Mouse (Mus musculus): Measurements from ENCODE around the gene Ly6g6e. TPM values are rescaled to one million over a fixed set of nuclear protein-coding genes. Genes with fewer than 3 reads are reported as not detected.

The Ly6g6e gene
- polyA plus RNA-seq, 1 experiment from 2014 or later: 2.3 TPM

GRCm38 (mm10) chr17:35064951-35065947, 11.5 kb upstream of the Ly6g6e start, which contains the start of gene Ly6g6c:
TSS of gene Ly6g6c (plus strand) at chr17:35065388.
- H3K4me2 ChIP-seq: peak within 1 kb of the TSS; percentile 57
- peak within 1 kb of the TSS; percentile 25 for H3K4me3 ChIP-seq
- peak within 1 kb of the TSS; percentile 52 for H3K9ac ChIP-seq
- no peaks in the 10 kb centered on the region for H3K9me3 ChIP-seq (replicated peaks)
- peaks cover 49% of the 10 kb centered on the region for H3K27me3 ChIP-seq
- peaks cover 33% of the 10 kb centered on the region for H3K4me1 ChIP-seq
- H3K27ac ChIP-seq: no peak within 1 kb of the TSS
- peaks cover 30% of the 10 kb centered on the region for H3K36me3 ChIP-seq (ENCODE audit: poor library complexity, severe bottlenecking)
- 1% methylated on average over 48 of the region's 48 CpGs for WGBS
- ATAC-seq: no peak; the same call in 1 of the 2 replicates

DNA sequence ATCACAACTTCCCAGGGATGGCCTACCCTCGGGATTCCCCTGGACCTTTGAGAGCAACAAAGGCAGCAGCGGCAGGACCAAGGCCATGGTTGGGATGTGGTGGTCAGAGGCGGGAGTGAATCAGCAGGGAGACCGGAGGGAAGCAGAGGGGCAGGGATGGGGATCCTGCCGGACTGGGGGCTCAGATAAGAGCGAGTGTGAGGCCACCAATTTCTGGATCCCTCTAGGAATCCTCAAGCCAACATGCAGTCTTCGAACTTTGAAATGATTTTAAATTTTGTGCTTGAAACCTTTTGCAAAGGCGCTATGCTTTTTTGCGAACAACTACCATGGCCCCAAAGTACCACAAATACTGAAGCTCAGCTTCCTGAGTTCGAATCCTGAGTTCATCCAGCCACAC, 10.6 kb upstream of the Ly6g6e start, which contains the start of gene Mpig6b:
Mpig6b (minus strand) TSS at position 101 of the 400 bp plus-strand sequence.
- peaks cover 22% of the 10 kb centered on the region for H3K36me3 ChIP-seq (ENCODE audit: poor library complexity, severe bottlenecking)
- H3K4me1 ChIP-seq: peaks cover 25% of the 10 kb centered on the region
- H3K9me3 ChIP-seq (replicated peaks): no peaks in the 10 kb centered on the region
- no peak within 1 kb of the TSS for H3K27ac ChIP-seq
- H3K4me3 ChIP-seq: peak within 1 kb of the TSS; percentile 25
- no peak for ATAC-seq
- WGBS: 45% methylated on average over 10 of the region's 10 CpGs
- H3K4me2 ChIP-seq: peak within 1 kb of the TSS; percentile 57
- H3K9ac ChIP-seq: peak within 1 kb of the TSS; percentile 52
- H3K27me3 ChIP-seq: peaks cover 49% of the 10 kb centered on the region

DNA sequence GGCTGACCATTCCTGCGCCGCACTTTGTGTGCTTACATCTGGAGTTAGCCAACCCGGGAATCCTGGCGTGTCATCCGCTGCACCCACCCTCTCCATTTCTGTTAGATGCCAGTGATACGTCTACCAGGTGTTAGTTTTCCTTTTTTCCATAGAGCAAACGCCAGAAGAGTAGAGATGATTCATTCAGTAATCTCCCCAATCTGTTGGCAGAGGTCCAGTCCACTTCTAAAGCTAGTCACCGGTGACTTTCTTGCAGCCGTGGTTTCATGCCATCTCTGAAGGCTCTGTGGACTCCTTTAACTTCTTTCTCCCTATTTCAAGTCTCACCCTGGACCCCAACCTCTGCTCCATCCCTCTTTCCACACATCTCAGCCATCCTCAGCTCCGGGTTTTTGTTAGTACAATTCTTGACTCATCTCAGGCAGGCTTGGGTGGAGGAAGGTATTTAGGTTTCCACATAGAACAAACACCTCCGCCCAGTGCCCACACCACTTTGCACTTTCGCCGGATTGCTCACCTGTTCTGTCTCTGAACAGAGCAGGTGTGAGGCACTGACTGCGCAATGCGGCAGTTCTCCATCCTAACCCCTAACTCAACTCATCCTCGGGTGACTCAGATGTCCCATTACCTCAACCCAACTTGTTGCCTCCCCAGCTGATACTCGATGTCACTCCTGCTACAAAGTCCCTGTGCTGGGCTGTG, 8.3 kb upstream of the Ly6g6e start:
- no peak for ATAC-seq
- H3K4me3 ChIP-seq: no peak overlapping the region
- no peaks in the 10 kb centered on the region for H3K9me3 ChIP-seq (replicated peaks)
- no peak overlapping the region for H3K9ac ChIP-seq
- peaks cover under 1% of the 10 kb centered on the region; the same call in 1 of the 2 replicates for H3K36me3 ChIP-seq (ENCODE audit: poor library complexity, severe bottlenecking)
- no peak overlapping the region for H3K27ac ChIP-seq
- no peak overlapping the region for H3K4me2 ChIP-seq
- peaks cover 17% of the 10 kb centered on the region for H3K4me1 ChIP-seq
- H3K27me3 ChIP-seq: peaks cover 46% of the 10 kb centered on the region
- 88% methylated on average over 17 of the region's 17 CpGs for WGBS

- no peak for ATAC-seq
- Histone ChIP-seq H3K4me1 (peaks cover under 1% of the 10 kb centered on the region), H3K27ac (no peak overlapping the region), H3K4me2 (no peak overlapping the region), H3K9ac (no peak overlapping the region), H3K27me3 (peaks cover 22% of the 10 kb centered on the region), H3K9me3 (replicated peaks) (no peaks in the 10 kb centered on the region), H3K4me3 (no peak overlapping the region), H3K36me3 (ENCODE audit: poor library complexity, severe bottlenecking) (no peaks in the 10 kb centered on the region)
- WGBS: 69% methylated on average over 6 of the region's 6 CpGs
Measured at GRCm38 (mm10) chr17:35070556-35071229, 6.0 kb upstream of the Ly6g6e start.

GRCm38 (mm10) chr17:35071454-35071853, 5.2 kb upstream of the Ly6g6e start:
- no peaks in the 10 kb centered on the region for H3K9me3 ChIP-seq (replicated peaks)
- H3K4me2 ChIP-seq: no peak overlapping the region
- peaks cover 3% of the 10 kb centered on the region; the same call in 1 of the 2 replicates for H3K4me1 ChIP-seq
- no peak overlapping the region for H3K27ac ChIP-seq
- no peak for ATAC-seq
- peaks cover 15% of the 10 kb centered on the region for H3K27me3 ChIP-seq
- WGBS: 87% methylated on average over 9 of the region's 9 CpGs
- no peaks in the 10 kb centered on the region for H3K36me3 ChIP-seq (ENCODE audit: poor library complexity, severe bottlenecking)
- H3K9ac ChIP-seq: no peak overlapping the region
- H3K4me3 ChIP-seq: no peak overlapping the region

DNA sequence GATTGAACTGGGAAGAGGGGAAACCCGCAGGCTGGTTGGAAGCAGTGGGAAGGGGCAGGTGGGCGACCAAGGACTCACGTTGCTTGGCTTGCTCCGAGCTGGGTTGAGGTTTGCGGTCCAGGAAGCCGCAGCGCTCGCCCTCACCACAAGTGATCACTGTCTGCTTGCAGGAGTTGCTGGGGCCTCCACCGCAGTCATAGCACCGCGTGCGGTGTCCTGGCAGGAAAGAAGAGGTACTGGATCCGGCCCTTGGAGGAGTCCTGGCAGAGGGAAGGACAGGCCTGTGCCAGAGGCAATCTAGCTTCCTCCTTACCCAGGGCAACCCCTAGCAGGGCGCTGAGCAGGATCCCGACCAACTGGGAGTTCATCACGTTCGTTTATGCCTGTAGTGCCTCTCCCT, 2.6 kb upstream of the Ly6g6e start:
- H3K27me3 ChIP-seq: no peaks in the 10 kb centered on the region
- 58% methylated on average over 17 of the region's 17 CpGs for WGBS
- no peak overlapping the region for H3K4me3 ChIP-seq
- no peak for ATAC-seq
- no peak overlapping the region; the same call in 1 of the 2 replicates for H3K9ac ChIP-seq
- H3K9me3 ChIP-seq (replicated peaks): no peaks in the 10 kb centered on the region
- H3K36me3 ChIP-seq (ENCODE audit: poor library complexity, severe bottlenecking): no peaks in the 10 kb centered on the region
- H3K4me2 ChIP-seq: no peak overlapping the region
- H3K27ac ChIP-seq: no peak overlapping the region
- peaks cover 18% of the 10 kb centered on the region for H3K4me1 ChIP-seq

DNA sequence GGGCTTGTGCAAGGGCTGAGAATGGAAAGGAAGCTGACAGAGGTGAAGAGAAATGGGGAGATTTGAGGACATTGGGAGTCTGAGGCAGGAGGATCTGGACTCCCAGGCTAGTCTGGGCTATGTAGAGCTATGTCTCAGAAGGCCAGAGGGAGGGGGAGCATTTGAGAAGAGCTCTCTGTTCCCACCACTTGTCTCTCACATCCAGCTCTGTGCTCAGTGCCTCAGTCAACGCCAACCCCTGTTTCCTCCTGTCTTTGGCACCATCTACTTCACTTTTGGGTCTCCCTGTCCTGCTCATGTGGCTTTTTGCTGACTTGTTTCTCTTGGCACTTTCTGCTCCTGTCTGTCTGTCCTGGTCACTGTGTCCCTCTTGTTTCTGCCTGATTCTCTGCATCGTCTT, 583 bp downstream of the Ly6g6e start:
- peaks cover 23% of the 10 kb centered on the region for H3K4me1 ChIP-seq
- peak overlapping the region; percentile 16; the same call in 1 of the 2 replicates for H3K4me3 ChIP-seq
- peak; percentile 52; the same call in 1 of the 2 replicates for ATAC-seq
- peak overlapping the region; percentile 44; the same call in 1 of the 2 replicates for H3K27ac ChIP-seq
- H3K9me3 ChIP-seq (replicated peaks): no peaks in the 10 kb centered on the region
- H3K4me2 ChIP-seq: peak overlapping the region; percentile 46
- no peaks in the 10 kb centered on the region for H3K27me3 ChIP-seq
- WGBS: 44% methylated on average over 2 of the region's 2 CpGs
- H3K36me3 ChIP-seq (ENCODE audit: poor library complexity, severe bottlenecking): no peaks in the 10 kb centered on the region
- peak overlapping the region; percentile 43 for H3K9ac ChIP-seq

DNA sequence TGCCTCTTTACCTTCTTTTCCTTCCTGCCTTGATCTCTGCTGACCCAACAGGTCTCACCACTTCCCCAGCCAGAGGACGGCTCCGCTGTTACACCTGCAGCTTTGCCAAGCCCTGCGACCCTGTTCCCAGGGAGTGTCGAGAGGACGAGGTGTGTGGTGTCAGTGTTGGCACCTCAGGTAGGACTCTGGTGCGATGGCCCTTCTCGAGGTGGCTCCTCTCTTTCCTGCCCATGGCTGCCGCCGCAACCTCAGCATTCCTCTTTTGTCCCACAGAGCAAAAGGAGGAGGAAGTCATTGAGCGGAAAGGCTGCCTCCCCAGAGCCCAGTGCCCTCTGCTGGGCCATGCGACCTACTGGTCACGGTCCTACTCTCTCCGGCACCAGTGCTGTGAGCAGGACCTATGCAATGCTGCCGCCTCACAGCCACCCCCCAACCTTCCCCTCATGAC, 1.1 kb downstream of the Ly6g6e start, which contains the start of gene Ly6g6d:
Ly6g6d (minus strand) TSS at position 280 of the 448 bp plus-strand sequence.
- peak within 1 kb of the TSS; percentile 46 for H3K4me2 ChIP-seq
- H3K27me3 ChIP-seq: no peaks in the 10 kb centered on the region
- H3K36me3 ChIP-seq (ENCODE audit: poor library complexity, severe bottlenecking): no peaks in the 10 kb centered on the region
- H3K4me3 ChIP-seq: peak within 1 kb of the TSS; percentile 16
- H3K27ac ChIP-seq: peak within 1 kb of the TSS; percentile 44; the same call in 1 of the 2 replicates
- peak; percentile 50; the same call in 1 of the 2 replicates for ATAC-seq
- no peaks in the 10 kb centered on the region for H3K9me3 ChIP-seq (replicated peaks)
- H3K4me1 ChIP-seq: peaks cover 23% of the 10 kb centered on the region
- peak within 1 kb of the TSS; percentile 43 for H3K9ac ChIP-seq
- WGBS: 13% methylated on average over 14 of the region's 14 CpGs

GRCm38 (mm10) chr17:35079778-35080177, 3.1 kb downstream of the Ly6g6e start:
- Histone ChIP-seq H3K27ac (no peak overlapping the region; the same call in 1 of the 2 replicates), H3K9me3 (replicated peaks) (no peaks in the 10 kb centered on the region), H3K9ac (no peak overlapping the region), H3K4me3 (no peak overlapping the region), H3K4me2 (no peak overlapping the region), H3K4me1 (peaks cover 23% of the 10 kb centered on the region), H3K27me3 (no peaks in the 10 kb centered on the region), H3K36me3 (ENCODE audit: poor library complexity, severe bottlenecking) (no peaks in the 10 kb centered on the region)
- no peak for ATAC-seq
- WGBS: 68% methylated on average over 9 of the region's 9 CpGs

- Histone ChIP-seq H3K4me1 (peaks cover 23% of the 10 kb centered on the region), H3K36me3 (ENCODE audit: poor library complexity, severe bottlenecking) (no peaks in the 10 kb centered on the region), H3K4me3 (no peak overlapping the region), H3K27ac (no peak overlapping the region), H3K4me2 (no peak overlapping the region), H3K9ac (no peak overlapping the region), H3K9me3 (replicated peaks) (no peaks in the 10 kb centered on the region), H3K27me3 (no peaks in the 10 kb centered on the region)
- WGBS: 75% methylated on average over 6 of the region's 6 CpGs
- ATAC-seq: no peak
Measured at GRCm38 (mm10) chr17:35080248-35080647, 3.5 kb downstream of the Ly6g6e start.

DNA sequence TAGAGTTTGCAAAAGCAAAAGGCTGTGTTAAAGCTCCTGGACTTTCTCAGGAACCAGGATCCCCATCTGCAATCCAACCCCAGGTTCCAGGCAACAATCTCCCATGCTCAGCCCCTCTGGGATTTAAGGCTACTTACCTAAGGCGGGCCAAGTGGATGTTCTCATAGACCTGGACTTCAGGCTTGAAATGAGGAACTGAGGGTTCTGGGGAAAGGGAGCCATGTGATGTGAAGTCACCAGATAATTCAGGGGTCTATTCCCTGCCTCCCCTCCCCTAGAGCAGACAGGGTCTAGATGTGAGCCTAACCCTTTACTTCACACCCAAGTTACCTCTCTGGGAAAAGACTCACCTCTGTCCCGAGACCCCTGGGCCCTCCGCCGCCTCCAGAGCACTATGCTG, 4.0 kb downstream of the Ly6g6e start:
- Histone ChIP-seq H3K9me3 (replicated peaks) (no peaks in the 10 kb centered on the region), H3K4me1 (peaks cover 23% of the 10 kb centered on the region), H3K27me3 (no peaks in the 10 kb centered on the region), H3K9ac (no peak overlapping the region), H3K27ac (no peak overlapping the region), H3K36me3 (ENCODE audit: poor library complexity, severe bottlenecking) (no peaks in the 10 kb centered on the region), H3K4me3 (no peak overlapping the region), H3K4me2 (no peak overlapping the region)
- 61% methylated on average over 4 of the region's 4 CpGs for WGBS
- no peak for ATAC-seq
